Mouse (Mus musculus) C2C12 (cell line): ENCODE measurements at regions not wholly inside any gene's neighbourhood (a gene's known extent, or its start where the extent isn't known, plus 50 kb on each side); places are given as distances from the start of the nearest gene placed in this dataset.

ENCODE experiments used
- CEBPB ChIP-seq: IDR thresholded peaks from one replicate; pipeline ENCODE4 v1.6.1; 2011; ENCODE audit warnings: low read depth, mild to moderate bottlenecking, control low read depth, moderate library complexity
- CTCF ChIP-seq: IDR thresholded peaks from one replicate; pipeline ENCODE4 v1.5.1; 2011; ENCODE audit not compliant: control insufficient read depth, insufficient read depth, insufficient read length
- FOSL1 ChIP-seq: IDR thresholded peaks from one replicate; pipeline ENCODE4 v1.8.0; 2011; ENCODE audit warnings: mild to moderate bottlenecking, low read length; ENCODE audit not compliant: poor library complexity, insufficient read depth, severe bottlenecking
- MAX ChIP-seq: IDR thresholded peaks from one replicate; pipeline ENCODE4 v1.6.1; 2011; ENCODE audit warnings: mild to moderate bottlenecking, control low read depth
- MYOD1 ChIP-seq: IDR thresholded peaks from one replicate; pipeline ENCODE4 v1.6.1; 2011; ENCODE audit warnings: low read depth; ENCODE audit not compliant: control insufficient read depth, insufficient read length
- MYOG ChIP-seq: IDR thresholded peaks from one replicate; pipeline ENCODE4 v1.6.1; 2011; ENCODE audit not compliant: control insufficient read depth, insufficient read length; ENCODE audit errors: extremely low read depth
- USF1 ChIP-seq: IDR thresholded peaks from one replicate; pipeline ENCODE4 v1.6.1; 2011; ENCODE audit warnings: low read depth, mild to moderate bottlenecking, control low read depth, moderate library complexity

GRCm38 (mm10) chr9:99783156-99783555 is 66.1 kb upstream of the Cldn18 start:
- TF ChIP-seq CTCF (no peak), MYOG (no peak), USF1 (no peak), MAX (no peak), FOSL1 (no peak), MYOD1 (no peak), CEBPB (no peak)
